Mouse (Mus musculus) kidney, embryonic 16.5 days (tissue): ENCODE results near the gene Hnrnpf. TPM values are rescaled to one million over a fixed set of nuclear protein-coding genes. Genes with fewer than 3 reads are reported as not detected.
"Not testable (repeated sequence)": the region's sequence is repeated elsewhere in the genome, so short reads cannot be mapped to it uniquely, and the experiment has no call there.

ENCODE experiments used
- ATAC-seq: fragments of 200-750 bp; cut with Nextera tagmentation; 2 replicates; pipeline ENCODE4 v1.8.0; 2017; ENCODE audit warnings: moderate TSS enrichment; ENCODE audit not compliant: low FRiP score, low TSS enrichment
- H3K27ac ChIP-seq: fragments of 300-500 bp; sonication (generic); 2 replicates; pipeline ENCODE4 v1.5.1; 2014; ENCODE audit warnings: low read length
- H3K27me3 ChIP-seq: fragments of 300-500 bp; sonication (generic); 2 replicates; pipeline ENCODE4 v1.6.1; 2014; ENCODE audit warnings: low read length, control low read depth, mixed read lengths; ENCODE audit not compliant: insufficient read depth
- H3K36me3 ChIP-seq: fragments of 300-500 bp; sonication (generic); 2 replicates; pipeline ENCODE4 v1.6.1; 2014; ENCODE audit warnings: low read length, control low read depth, mixed read lengths; ENCODE audit not compliant: insufficient read depth
- H3K4me1 ChIP-seq: fragments of 300-500 bp; sonication (generic); 2 replicates; pipeline ENCODE4 v1.6.1; 2014; ENCODE audit warnings: low read length, control low read depth, mixed read lengths; ENCODE audit not compliant: insufficient read depth
- H3K4me2 ChIP-seq: fragments of 300-500 bp; sonication (generic); replicated peaks from 2 replicates; pipeline ENCODE4 v1.6.1; 2014; ENCODE audit warnings: low read depth, low read length
- H3K4me3 ChIP-seq: fragments of 300-500 bp; sonication (generic); 2 replicates; pipeline ENCODE4 v1.5.1; 2014; ENCODE audit warnings: mild to moderate bottlenecking, low read length
- H3K9ac ChIP-seq: fragments of 300-500 bp; sonication (generic); replicated peaks from 2 replicates; pipeline ENCODE4 v1.6.1; 2014; ENCODE audit warnings: low read length
- H3K9me3 ChIP-seq: fragments of 300-500 bp; sonication (generic); 2 replicates; pipeline ENCODE4 v1.6.1; 2016; ENCODE audit warnings: low read length, control low read depth
- WGBS: fragments of 180-500 bp; shearing (Covaris S2); extraction: QIAGEN DNeasy Blood & Tissue Kit; methylation state at CpG from one replicate; pipeline ENCODE4 v1.1.7; 2014; 5-methylcytosine and 5-hydroxymethylcytosine counted together
- polyA plus RNA-seq: library from polyadenylated mRNA; unstranded; fragments of >200 nt; fragmentation: Nextera tagmentation; extraction: Ambion mirVana; gene quantifications from 2 replicates; pipeline ENCODE4 v1.2.1, GENCODE M21; 2015

Hnrnpf gene
- polyA plus RNA-seq, 1 experiment from 2014 or later, result 842 TPM

DNA sequence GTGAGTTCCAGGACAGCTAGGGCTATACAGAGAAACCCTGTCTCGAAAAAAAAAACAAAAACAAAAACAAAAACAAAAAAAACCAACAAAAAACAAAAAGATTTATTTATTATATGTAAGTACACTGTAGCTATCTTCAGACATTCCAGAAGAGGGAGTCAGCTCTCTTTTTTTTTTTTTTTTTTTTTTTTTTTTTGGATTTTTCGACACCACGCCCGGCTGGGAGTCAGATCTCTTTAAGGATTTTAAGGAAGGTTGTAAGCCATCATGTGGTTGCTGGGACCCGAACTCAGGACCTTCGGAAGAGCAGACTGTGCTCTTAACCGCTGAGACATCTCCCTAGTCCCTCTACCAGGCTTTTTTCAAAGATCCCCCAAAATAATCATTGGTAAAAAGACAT, 26.7 kb upstream of the Hnrnpf start:
- not testable (repeated sequence) for H3K36me3 ChIP-seq, H3K4me3 ChIP-seq, H3K4me1 ChIP-seq, H3K9me3 ChIP-seq, H3K27ac ChIP-seq, ATAC-seq, H3K4me2 ChIP-seq, H3K9ac ChIP-seq, H3K27me3 ChIP-seq
- WGBS, result 90% methylated on average over 7 of the region's 7 CpGs

DNA sequence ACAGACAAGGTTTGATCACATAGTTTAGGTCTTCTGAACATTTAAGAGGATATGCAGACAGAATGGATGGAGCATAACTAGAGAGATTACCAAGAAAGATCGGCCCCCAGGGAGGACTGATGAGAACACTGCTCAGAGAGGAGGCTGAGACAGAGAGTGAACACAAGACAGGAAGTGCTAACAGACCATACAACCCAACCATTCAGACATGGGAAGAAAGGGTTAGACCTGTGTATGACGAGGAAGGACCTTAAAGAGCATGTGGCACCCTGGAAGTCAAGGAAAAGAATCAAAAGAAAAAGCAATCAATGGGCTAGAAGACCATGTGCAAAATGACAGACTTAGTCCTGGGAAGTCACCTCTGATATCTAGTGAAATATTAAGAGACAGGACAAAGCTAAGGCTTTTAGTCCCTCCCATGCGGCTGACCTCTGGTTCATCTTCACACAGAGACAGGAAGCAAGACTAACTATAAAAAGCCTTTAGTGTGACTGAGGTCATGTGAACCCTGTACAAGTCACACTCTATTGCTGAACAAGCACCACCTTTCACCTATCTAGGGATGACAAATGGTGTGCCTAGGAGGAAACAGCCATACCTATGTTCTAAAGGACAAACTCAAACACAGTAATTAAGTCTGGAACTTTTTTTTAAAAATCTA, 25.4 kb upstream of the Hnrnpf start:
- Histone ChIP-seq H3K9ac (no peak overlapping the region), H3K4me1 (no peaks in the 10 kb centered on the region), H3K4me2 (no peak overlapping the region), H3K27ac (no peak overlapping the region), H3K36me3 (no peaks in the 10 kb centered on the region; the same call in 1 of the 2 replicates), H3K27me3 (no peaks in the 10 kb centered on the region), H3K4me3 (no peak overlapping the region), H3K9me3 (no peaks in the 10 kb centered on the region)
- 73% methylated on average over 3 of the region's 3 CpGs for WGBS
- ATAC-seq, result no peak

- Histone ChIP-seq H3K9me3 (no peaks in the 10 kb centered on the region), H3K36me3 (no peaks in the 10 kb centered on the region), H3K9ac (peak overlapping the region; percentile 86), H3K27ac (peak overlapping the region; percentile 100), H3K4me1 (peaks cover 6% of the 10 kb centered on the region; the same call in 1 of the 2 replicates), H3K4me2 (peak overlapping the region; percentile 78), H3K4me3 (peak overlapping the region; percentile 58), H3K27me3 (no peaks in the 10 kb centered on the region)
- ATAC-seq, result peak; percentile 91
- WGBS, result 11% methylated on average over 26 of the region's 26 CpGs
Observed at GRCm38 (mm10) chr6:117878700-117879407, 21.3 kb upstream of the Hnrnpf start.

DNA sequence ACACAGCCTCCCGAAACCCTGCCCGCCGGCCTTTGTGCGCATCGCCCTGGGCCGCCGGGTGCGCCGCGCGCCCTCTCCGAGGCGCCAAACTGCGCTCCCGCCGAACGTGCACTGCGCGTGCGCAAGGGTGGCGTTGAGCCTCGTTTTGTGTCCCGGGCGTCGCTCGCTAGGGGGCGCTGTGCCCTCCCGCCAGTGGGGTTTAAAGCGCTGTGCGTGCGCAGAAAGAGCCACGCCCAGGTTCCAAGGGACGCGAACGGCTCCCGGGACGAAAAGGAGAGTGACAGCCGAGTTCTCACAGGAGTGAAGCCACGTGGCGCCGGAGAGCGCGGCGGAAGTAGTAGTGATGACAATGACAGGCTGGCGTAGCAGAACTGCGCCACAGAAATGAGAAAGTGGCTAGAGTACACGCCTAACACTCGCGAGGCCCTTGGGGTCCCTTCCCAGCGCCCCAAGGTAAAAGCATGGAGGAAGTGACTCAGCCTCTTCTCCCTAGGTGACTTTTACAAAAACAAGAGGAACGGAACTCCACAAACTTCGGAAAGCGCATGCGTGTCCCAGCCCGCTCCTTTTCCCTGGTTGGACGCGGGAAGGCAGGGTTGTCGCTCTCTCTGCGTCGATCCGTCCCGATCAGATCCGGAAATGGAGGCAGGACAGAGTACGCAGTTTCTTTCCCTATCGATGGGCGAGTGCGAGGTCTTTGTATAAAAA, 20.6 kb upstream of the Hnrnpf start:
- Histone ChIP-seq H3K27me3 (no peaks in the 10 kb centered on the region), H3K9me3 (no peaks in the 10 kb centered on the region), H3K4me3 (peak overlapping the region; percentile 58), H3K36me3 (no peaks in the 10 kb centered on the region), H3K4me2 (peak overlapping the region; percentile 78), H3K4me1 (peaks cover 6% of the 10 kb centered on the region; the same call in 1 of the 2 replicates), H3K27ac (peak overlapping the region; percentile 100), H3K9ac (peak overlapping the region; percentile 86)
- peak; percentile 93 for ATAC-seq
- WGBS, result under 1% methylated on average over 67 of the region's 67 CpGs

DNA sequence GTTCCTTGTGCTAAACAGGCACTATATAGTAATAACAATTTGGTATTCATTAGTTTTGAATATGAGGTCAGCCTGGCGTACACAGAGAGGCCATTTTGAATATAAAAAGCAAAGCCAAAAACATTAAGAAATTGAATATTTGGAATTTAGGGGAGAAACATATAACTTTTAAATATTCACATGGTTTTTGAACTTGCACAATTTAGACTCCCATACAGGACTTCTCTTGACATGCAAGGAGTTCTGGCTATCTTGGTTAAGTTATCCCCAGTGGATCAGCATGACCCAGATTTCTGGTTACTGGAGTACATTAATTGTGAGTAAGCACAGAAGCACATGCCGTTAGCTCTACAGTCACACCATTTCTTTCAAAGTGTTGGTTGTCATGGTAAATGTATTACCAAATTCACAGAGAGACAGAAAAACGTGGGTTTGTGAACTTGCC, 19.7 kb upstream of the Hnrnpf start:
- Histone ChIP-seq H3K9me3 (no peaks in the 10 kb centered on the region), H3K27me3 (no peaks in the 10 kb centered on the region), H3K4me3 (peak overlapping the region; percentile 58), H3K9ac (peak overlapping the region; percentile 37; the same call in 1 of the 2 replicates), H3K36me3 (no peaks in the 10 kb centered on the region), H3K4me1 (peaks cover 6% of the 10 kb centered on the region; the same call in 1 of the 2 replicates), H3K4me2 (peak overlapping the region; percentile 78), H3K27ac (peak overlapping the region; percentile 71; the same call in 1 of the 2 replicates)
- ATAC-seq, result no peak
- 27% methylated on average over 3 of the region's 3 CpGs for WGBS

DNA sequence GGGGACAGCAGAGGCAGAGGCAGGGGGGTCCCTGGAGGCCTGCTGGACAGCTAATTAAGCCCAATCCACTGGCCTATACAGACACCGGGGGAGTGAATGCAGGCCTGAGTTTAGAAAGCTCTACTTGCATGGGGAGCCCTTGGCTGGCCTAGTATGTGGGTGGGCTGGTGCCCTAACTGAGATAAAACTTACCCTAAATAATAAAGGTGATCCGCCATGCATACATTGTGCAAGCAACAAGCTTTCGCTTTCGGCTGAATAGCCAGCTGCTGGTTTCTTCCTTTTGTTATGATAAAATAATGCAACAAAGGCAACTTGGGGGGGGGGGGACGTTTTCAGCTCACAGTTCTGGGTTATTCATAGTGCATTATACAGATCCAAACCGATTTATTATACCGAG, 18.9 kb upstream of the Hnrnpf start:
- H3K27me3 ChIP-seq, result no peaks in the 10 kb centered on the region
- 82% methylated on average over 7 of the region's 7 CpGs for WGBS
- H3K4me3 ChIP-seq, result no peak overlapping the region
- no peaks in the 10 kb centered on the region for H3K36me3 ChIP-seq
- peaks cover 6% of the 10 kb centered on the region; the same call in 1 of the 2 replicates for H3K4me1 ChIP-seq
- H3K27ac ChIP-seq, result no peak overlapping the region
- H3K4me2 ChIP-seq, result no peak overlapping the region
- no peak overlapping the region for H3K9ac ChIP-seq
- no peak for ATAC-seq
- no peaks in the 10 kb centered on the region for H3K9me3 ChIP-seq

DNA sequence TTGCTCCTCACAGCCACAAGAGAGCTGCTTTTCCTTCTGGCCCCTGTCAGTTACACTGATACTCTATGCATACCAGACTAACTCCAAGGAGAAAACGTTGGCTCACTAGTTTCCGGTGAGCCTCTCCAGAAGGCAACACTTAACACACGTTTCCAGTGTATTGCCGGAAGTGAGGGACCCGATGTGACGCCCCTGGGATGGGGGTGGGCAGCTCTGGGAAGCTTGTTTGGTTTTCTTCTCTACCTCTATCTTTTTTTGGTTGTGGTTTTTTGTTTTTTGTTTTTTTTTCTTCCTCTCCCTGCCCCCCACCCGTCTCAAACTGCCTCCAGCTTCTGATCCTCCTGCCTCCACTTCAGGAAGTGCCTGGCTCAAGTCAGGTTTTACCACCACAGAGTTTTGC, 18.1 kb upstream of the Hnrnpf start:
- no peak overlapping the region for H3K4me3 ChIP-seq
- no peaks in the 10 kb centered on the region for H3K9me3 ChIP-seq
- H3K27ac ChIP-seq, result no peak overlapping the region
- ATAC-seq, result no peak
- H3K4me1 ChIP-seq, result peaks cover 6% of the 10 kb centered on the region; the same call in 1 of the 2 replicates
- H3K36me3 ChIP-seq, result no peaks in the 10 kb centered on the region
- 80% methylated on average over 7 of the region's 7 CpGs for WGBS
- no peak overlapping the region for H3K4me2 ChIP-seq
- H3K27me3 ChIP-seq, result no peaks in the 10 kb centered on the region
- H3K9ac ChIP-seq, result no peak overlapping the region

DNA sequence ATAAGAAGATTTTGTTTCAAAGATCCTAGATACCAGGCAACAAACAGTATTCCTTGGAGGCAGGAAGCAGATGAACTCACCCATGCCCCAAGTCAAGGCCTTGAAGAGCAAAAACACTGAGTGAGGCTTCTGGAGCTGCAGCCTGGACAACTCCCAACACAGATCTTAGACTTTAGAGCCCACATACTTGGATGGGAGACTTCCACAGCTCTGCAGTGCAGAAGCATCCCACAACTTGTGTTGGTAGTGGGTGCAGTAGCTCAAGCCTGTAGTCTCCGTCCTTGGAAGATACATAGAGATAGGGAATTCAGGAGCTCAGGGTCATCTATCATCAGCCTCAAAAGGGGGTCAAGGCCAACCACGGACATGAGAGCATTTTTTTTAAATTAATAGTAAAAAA, 14.2 kb upstream of the Hnrnpf start:
- no peak for ATAC-seq
- no peaks in the 10 kb centered on the region for H3K9me3 ChIP-seq
- 90% methylated on average over 2 of the region's 2 CpGs for WGBS
- H3K36me3 ChIP-seq, result no peaks in the 10 kb centered on the region
- H3K27me3 ChIP-seq, result no peaks in the 10 kb centered on the region
- no peaks in the 10 kb centered on the region for H3K4me1 ChIP-seq
- H3K27ac ChIP-seq, result no peak overlapping the region
- no peak overlapping the region for H3K4me2 ChIP-seq
- no peak overlapping the region for H3K4me3 ChIP-seq
- no peak overlapping the region for H3K9ac ChIP-seq

GRCm38 (mm10) chr6:117888032-117888431, 12.1 kb upstream of the Hnrnpf start:
- Histone ChIP-seq H3K36me3 (no peaks in the 10 kb centered on the region), H3K27me3 (no peaks in the 10 kb centered on the region), H3K4me3 (no peak overlapping the region), H3K9ac (no peak overlapping the region), H3K9me3 (no peaks in the 10 kb centered on the region), H3K27ac (no peak overlapping the region), H3K4me2 (no peak overlapping the region), H3K4me1 (no peaks in the 10 kb centered on the region)
- 38% methylated on average over 1 of the region's 1 CpGs for WGBS
- no peak for ATAC-seq
